Mouse (Mus musculus) thymus, postnatal 0 days (tissue): ENCODE measurements around the gene Ano8. TPM values are rescaled to one million over a fixed set of nuclear protein-coding genes. Genes with fewer than 3 reads are reported as not detected.
A peak's percentile ranks its signal among the peaks of the same experiment; 100 is the strongest.
"Not testable (repeated sequence)": the region's sequence is repeated elsewhere in the genome, so short reads cannot be mapped to it uniquely, and the experiment has no call there.

Experiments used
- DNase-seq: peaks from one replicate; pipeline ENCODE4 v3.0.0-alpha.2; 2015; ENCODE audit warnings: low spot score
- polyA plus RNA-seq: library from polyadenylated mRNA; unstranded; fragments of >200 nt; fragmentation: Nextera tagmentation; extraction: Ambion mirVana; gene quantifications from 2 replicates; pipeline ENCODE4 v1.2.1, GENCODE M21; 2015

The Ano8 gene
- polyA plus RNA-seq = 0.68 and 1.4 TPM in 2 replicates

DNA sequence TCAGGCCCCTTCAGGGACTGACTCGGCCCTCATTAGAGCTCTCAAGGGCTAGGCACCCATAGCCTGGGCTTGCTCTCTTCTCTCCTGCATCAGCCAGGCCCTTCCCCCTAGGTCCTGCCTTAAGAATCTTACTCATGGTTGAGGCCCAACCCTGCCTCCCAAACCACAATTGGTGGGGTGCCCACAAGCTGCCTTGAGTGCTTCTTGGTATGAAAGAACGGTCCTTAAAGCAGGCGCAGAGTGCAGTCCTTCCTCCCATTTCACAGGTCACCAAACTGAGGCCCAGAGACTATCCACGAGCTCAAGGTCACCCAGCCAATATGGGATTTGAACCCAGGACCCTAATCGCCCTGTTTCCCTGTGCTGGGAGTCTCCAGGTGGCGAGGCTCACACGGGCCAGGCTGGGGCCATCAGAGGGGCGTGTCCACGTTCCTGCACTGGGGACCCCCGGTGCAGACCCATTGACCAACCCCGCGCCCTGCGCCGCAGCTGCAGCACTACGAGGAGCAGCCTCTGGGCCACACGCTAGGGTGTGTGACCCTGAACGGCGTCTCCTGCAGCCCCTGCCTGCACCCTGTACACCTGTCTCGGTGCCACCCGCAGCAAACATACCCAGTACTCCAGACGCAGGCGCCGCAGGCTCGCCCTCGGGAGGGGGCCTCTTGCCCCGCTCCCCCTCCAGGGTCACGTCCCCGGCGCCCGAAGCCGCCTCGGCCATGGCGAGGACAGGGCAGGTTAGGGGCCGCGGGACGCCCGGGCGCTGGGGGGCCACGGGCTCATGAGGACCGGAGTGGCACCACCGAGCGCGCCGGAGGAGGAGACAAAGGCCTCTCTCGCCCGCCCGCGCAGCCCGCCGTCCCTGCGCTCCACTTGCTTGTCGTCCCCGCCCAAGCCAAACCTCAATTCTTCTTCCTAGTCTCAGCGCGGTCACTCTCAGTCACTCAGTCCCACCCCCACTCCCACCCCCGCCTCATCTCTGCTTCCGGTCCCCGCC is at the start of gene Ano8:
Ano8 (minus strand) TSS at position 822 of the 994 bp plus-strand sequence.
- peak; percentile 82 for DNase-seq

GRCm38 (mm10) chr8:71534263-71534810 is 48.6 kb upstream of the Ano8 start:
- DNase-seq = no peak

DNA sequence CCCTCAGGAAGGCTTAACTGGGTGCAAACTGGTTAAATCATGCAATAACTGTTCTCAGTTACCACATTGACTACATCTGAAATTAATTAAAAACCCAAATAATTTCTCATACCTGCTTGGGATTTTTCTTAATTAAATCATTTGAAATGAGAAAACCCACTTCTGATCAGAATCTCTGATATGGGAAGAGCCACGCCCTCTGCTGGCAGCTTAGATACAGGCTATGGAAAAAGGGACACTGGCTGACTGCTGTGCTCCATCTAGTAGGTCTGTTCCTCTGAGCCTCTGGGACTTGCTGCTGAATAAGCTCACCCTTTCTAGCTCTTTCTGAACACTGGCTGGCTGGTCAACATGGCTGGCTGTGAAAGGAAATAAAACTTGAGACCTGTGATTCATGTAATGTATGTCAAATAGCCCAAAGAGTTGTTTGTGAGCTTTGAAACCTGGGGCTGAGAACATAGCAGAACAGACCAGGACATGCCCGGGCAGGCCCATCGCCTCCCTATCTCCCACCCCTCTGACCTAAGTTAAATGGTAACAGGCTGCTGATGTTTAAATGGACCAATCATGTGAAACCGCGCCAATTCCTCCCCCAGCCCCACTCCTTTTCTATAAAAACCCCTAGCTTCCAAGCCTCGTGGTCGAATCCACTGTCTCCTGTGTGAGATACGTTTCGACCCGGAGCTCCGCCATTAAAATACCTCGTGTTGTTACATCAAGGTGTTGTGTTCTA is 45.1 kb upstream of the Ano8 start:
- not testable (repeated sequence) for DNase-seq

DNA sequence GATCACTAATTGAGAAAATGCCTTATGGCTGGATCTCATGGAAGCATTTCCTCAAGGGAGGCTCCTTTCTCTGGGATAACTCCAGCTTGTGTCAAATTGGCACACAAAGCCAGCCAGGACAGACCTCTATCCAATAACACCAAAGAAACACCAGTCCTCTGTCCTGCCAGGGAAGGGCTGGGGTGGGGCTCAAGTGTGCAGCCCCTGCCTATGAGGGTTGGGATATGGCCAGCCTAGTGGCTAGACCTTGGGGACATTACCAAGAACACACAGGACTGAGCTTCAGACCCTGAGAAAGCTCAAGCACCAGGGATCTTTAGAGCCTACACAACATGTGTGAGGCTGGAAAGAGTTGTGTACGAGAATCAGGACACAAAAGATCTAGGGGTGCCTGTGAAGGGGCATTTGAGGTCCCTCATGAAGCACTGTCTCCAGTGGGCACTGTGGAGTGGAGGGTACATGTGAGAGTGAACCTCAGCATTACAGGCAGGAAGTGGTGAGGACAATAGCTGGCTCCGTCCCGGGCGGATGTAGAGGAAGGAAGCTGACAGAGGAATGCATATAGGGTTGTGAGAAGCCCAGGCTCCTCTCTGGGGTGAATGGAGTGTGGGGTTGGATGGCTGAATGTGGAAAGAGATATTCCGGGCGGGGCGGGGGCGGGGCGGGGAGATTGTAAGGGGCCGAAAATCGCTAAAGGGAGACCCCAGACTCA is 42.8 kb upstream of the Ano8 start:
- DNase-seq = peak; percentile 77

GRCm38 (mm10) chr8:71527162-71527870 is 41.6 kb upstream of the Ano8 start:
- DNase-seq = no peak

DNA sequence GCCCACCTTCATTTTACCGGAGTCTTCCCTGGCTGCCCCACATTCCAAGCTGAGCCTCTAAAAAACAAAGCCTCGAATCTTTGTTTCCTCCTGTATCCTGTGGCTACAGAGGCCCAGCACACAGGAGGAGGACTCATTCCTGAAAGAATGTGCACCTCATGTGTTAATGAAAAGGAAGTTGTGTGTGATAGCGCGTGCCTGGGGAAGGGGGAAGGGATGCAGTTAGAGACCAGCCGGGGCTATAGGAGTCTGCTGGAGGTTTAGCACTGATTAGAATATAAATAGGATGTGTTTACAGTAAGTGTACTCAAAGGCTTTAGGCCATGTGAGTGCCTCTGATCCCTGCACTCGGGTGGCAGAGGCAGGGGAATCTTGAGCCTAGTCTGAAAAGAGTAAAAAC is 40.5 kb upstream of the Ano8 start:
- DNase-seq = no peak

- no peak for DNase-seq
Observed at GRCm38 (mm10) chr8:71525226-71526050, 39.7 kb upstream of the Ano8 start, which contains the start of gene Ccdc194. Gene Ccdc194 (minus strand): TSS chr8:71525711.

DNA sequence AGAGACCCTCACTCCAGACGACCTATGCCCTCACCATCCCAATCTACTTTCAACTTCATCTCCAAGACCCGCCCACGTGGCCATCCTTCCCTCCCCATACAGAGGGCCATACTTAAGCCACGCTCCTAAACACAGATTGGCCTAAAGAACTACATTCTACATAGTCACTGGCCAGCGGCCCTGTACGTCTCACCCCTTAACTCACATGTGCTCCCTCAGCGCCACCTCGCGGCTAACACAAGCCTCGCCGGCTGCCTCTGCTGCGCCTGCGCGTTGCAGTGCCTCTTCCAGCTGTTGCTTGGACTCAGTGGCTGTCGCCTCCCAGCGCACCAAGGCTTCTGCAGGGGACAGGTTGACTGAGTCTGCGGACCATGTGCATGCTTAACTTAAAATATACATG is 35.9 kb upstream of the Ano8 start:
- DNase-seq = peak; percentile 92

- peak; percentile 70 for DNase-seq
Observed at GRCm38 (mm10) chr8:71519037-71519825, 33.5 kb upstream of the Ano8 start.

GRCm38 (mm10) chr8:71516786-71517185 is 31.0 kb upstream of the Ano8 start:
- DNase-seq = no peak

- DNase-seq = no peak
Observed at GRCm38 (mm10) chr8:71515043-71515442, 29.3 kb upstream of the Ano8 start.

- DNase-seq = no peak
Observed at GRCm38 (mm10) chr8:71513018-71513754, 27.4 kb upstream of the Ano8 start.

GRCm38 (mm10) chr8:71511644-71512043 is 25.9 kb upstream of the Ano8 start, which contains the start of gene Plvap:
Gene Plvap (minus strand): TSS chr8:71511752.
- DNase-seq = no peak

DNA sequence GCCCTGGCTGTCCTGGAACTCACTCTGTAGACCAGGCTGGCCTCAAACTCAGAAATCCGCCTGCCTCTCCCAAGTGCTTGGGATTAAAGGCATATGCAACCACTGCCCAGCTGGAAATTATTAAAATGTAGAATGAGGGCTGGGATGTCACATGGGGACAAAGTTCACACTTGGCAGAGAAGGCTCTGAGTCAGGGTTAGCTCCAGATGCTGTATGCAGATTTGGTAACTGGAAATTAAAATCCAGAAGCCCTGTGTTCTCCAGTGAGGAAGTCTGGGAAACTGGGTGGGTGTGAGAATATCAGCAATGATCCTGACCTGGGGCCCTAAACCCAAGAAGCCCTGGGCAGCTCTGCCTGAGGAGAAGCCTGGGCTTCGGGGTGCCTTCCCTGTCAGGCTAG is 23.6 kb upstream of the Ano8 start:
- DNase-seq = no peak

DNA sequence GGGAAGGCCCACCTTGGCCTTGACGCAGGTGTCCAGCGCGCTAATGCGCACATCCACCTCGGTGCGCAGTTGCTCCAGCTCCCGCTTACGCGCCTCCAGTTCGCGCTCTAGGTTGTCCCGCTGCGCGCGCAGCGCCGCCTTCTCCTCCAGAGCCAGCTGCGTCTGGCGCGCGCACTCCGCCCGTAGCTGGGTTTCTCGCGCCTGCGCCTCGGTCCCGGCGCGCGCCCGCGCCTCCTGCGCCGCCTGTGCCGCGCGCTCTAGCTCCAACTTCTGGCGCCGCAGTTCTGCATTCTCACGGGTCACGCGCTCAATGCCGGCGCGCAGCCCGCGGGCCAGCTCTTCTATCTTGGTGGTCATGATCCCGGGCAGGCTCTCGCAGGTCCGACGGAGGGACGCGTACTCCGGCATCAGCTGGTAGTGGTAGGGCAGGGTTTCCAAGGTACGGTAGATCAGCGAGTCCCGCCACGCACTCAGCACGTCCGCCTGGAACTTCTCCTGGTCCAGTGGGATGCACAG is 21.9 kb upstream of the Ano8 start:
- peak; percentile 88 for DNase-seq

DNA sequence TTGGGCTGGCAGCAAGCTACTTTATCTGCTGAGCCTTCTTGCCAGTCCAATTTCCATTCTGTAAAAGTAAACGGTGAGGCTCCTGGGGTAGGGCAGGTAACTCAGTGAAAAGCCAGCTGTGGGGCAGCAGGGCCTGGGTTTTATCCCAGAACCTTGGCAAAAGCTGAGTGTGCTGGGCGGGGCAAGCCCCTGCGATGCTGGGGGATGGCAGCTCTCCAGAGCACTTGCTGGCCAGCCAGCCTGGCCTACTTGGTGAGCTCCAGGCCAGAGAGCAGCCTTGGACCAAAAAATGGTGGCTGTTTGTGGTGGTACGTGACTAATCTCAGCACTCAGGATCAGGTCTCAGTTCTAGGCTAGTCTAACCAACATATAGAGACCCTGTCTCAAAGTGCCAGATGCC is 20.2 kb upstream of the Ano8 start:
- DNase-seq = no peak

GRCm38 (mm10) chr8:71505326-71505725 is 19.6 kb upstream of the Ano8 start:
- DNase-seq = no peak

GRCm38 (mm10) chr8:71504349-71504748 is 18.6 kb upstream of the Ano8 start:
- no peak for DNase-seq
